Mouse (Mus musculus) T-helper 2 cell (primary cell): ENCODE results near the gene Nyap2.

ENCODE experiments used
- in situ Hi-C: fragments of 300-600 bp; cut with MboI, MseI; formaldehyde crosslinking; loops from one replicate; pipeline ENCODE4 v1.15.1; 2025; ENCODE audit warnings: high pct_unique_total_duplicates

The Nyap2 gene

DNA sequence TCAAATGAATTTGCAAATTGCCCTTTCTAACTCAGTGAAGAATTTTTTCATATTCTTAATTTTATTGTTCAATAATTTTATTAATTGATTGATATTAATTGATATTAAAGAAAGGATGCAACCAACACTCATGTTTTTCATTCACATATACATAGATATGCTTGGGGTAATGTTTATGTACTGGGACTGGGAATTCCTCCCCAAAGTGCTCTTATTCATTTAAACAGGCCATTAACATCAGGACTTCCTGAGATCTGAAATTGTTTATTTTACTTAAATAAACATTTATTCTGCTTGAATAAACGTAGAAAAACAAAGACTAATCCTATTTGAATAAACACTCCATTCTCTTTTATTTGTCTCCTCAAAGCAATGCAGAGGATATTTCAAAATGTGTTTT is 311.0 kb downstream of the Nyap2 start:
- in situ Hi-C loops = no loop called here
